Mouse (Mus musculus): ENCODE data around the gene Acbd5. TPM values are rescaled to one million over a fixed set of nuclear protein-coding genes. Genes with fewer than 3 reads are reported as not detected.

Gene Acbd5
- total and polyA plus RNA-seq, 3 experiments, result 10.9 to 15.2 (median 13.9) TPM

- Histone ChIP-seq H3K9ac (ENCODE audit: insufficient read depth, low read depth) (peak within 1 kb of the TSS; percentile 93), H3K4me1 (ENCODE audit: control insufficient read depth in 1 of 2, insufficient read depth in 2 of 2) (peaks cover 7 to 30% of the 10 kb centered on the region in 2 experiments), H3K27me3 (replicated peaks) (no peaks in the 10 kb centered on the region), H3K79me2 (replicated peaks; ENCODE audit: control insufficient read depth, extremely low read depth, insufficient read depth, poor library complexity, severe bottlenecking) (peaks cover 38% of the 10 kb centered on the region), H3K4me3 (replicated peaks in 1 of 3; ENCODE audit: low read depth in 2 of 3, low read length in 2 of 3, poor library complexity in 1 of 3) (peak within 1 kb of the TSS; percentile 97 to 98 (median 98)), H3K9me3 (replicated peaks; ENCODE audit: low read length) (no peaks in the 10 kb centered on the region), H3K36me3 (replicated peaks in 1 of 2; ENCODE audit: control insufficient read depth in 1 of 2, insufficient read depth in 1 of 2, low read length in 1 of 2) (peaks cover 0 to 4% of the 10 kb centered on the region in 2 experiments), H3K27ac (ENCODE audit: insufficient read depth, low read depth) (peak within 1 kb of the TSS; percentile 78), H3K4me2 (ENCODE audit: insufficient read depth, low read depth, poor library complexity, severe bottlenecking) (peak within 1 kb of the TSS; percentile 26; the same call in 1 of the 2 replicates)
- DNase-seq (ENCODE audit: extremely low read depth), result peak; percentile 99
- no peak for TF ChIP-seq ZC3H11A (IDR thresholded peaks at IDR 0.05; ENCODE audit: low read depth, low read length)
- TF ChIP-seq POLR2AphosphoS2 (IDR thresholded peaks at IDR 0.05; ENCODE audit: low read depth, low read length), result peak; percentile 26; the same call in 1 of the 2 replicates
- no peak for TF ChIP-seq CHD1 (IDR thresholded peaks at IDR 0.05; ENCODE audit: low read depth, low read length)
- TF ChIP-seq USF2 (conservative IDR thresholded peaks at IDR 0.05; ENCODE audit: low read depth, low read length), result no peak
- TF ChIP-seq PAX5 (IDR thresholded peaks at IDR 0.05; ENCODE audit: low read length), result no peak
- peak in 1 of 2 experiments; percentile 81; a peak in 2 of 4 replicates for TF ChIP-seq CTCF (conservative IDR thresholded peaks at IDR 0.05 in 1 of 2, IDR thresholded peaks at IDR 0.05 in 1 of 2; ENCODE audit: low read depth in 2 of 2, low read length in 2 of 2)
- TF ChIP-seq EP300 (IDR thresholded peaks at IDR 0.05; ENCODE audit: low read length), result peak; percentile 36; the same call in 1 of the 2 replicates
- peak; percentile 69 for TF ChIP-seq JUND (conservative IDR thresholded peaks at IDR 0.05; ENCODE audit: low read depth, low read length)
- TF ChIP-seq SIN3A (IDR thresholded peaks at IDR 0.05; ENCODE audit: low read length), result peak; percentile 75
- TF ChIP-seq MEF2A (IDR thresholded peaks at IDR 0.05; ENCODE audit: borderline replicate concordance, low read depth, low read length), result peak; percentile 87
- no peak; the same call in 1 of the 2 replicates for TF ChIP-seq GABPA (IDR thresholded peaks at IDR 0.05; ENCODE audit: insufficient replicate concordance, low read depth, low read length)
- TF ChIP-seq E2F4 (IDR thresholded peaks at IDR 0.05; ENCODE audit: insufficient replicate concordance, low read depth, low read length), result 0 out of 2 replicates have a peak, but pooled peaks have one; percentile 58
- peak; percentile 59 for TF ChIP-seq ETS1 (conservative IDR thresholded peaks at IDR 0.05; ENCODE audit: low read depth, low read length)
- no peak for TF ChIP-seq UBTF (IDR thresholded peaks at IDR 0.05; ENCODE audit: low read depth, low read length)
- no peak for TF ChIP-seq USF1 (IDR thresholded peaks at IDR 0.05; ENCODE audit: low read depth, low read length)
- TF ChIP-seq ZKSCAN1 (IDR thresholded peaks at IDR 0.05; ENCODE audit: borderline replicate concordance, low read depth, low read length), result no peak
- TF ChIP-seq MAZ (IDR thresholded peaks at IDR 0.05; ENCODE audit: low read depth, low read length), result peak; percentile 100
- peak; percentile 81 for TF ChIP-seq RAD21 (IDR thresholded peaks at IDR 0.05; ENCODE audit: low read depth, low read length)
- no peak for TF ChIP-seq BHLHE40 (IDR thresholded peaks at IDR 0.05; ENCODE audit: low read depth, low read length)
- 0 out of 2 replicates have a peak, but pooled peaks have one; percentile 5 for TF ChIP-seq JUN (IDR thresholded peaks at IDR 0.05; ENCODE audit: insufficient read depth, low read depth, low read length)
- TF ChIP-seq IRF4 (IDR thresholded peaks at IDR 0.05; ENCODE audit: low read depth, low read length), result peak; percentile 53
- 0 out of 2 replicates have a peak, but pooled peaks have one; percentile 52 for TF ChIP-seq RCOR1 (conservative IDR thresholded peaks at IDR 0.05; ENCODE audit: low read depth, low read length)
- no peak for TF ChIP-seq MAX (IDR thresholded peaks at IDR 0.05; ENCODE audit: low read length)
- TF ChIP-seq ZMIZ1 (IDR thresholded peaks at IDR 0.05; ENCODE audit: low read depth, low read length), result peak; percentile 70
- TF ChIP-seq KAT2A (IDR thresholded peaks at IDR 0.05; ENCODE audit: insufficient replicate concordance, low read length), result peak; percentile 94; the same call in 1 of the 2 replicates
- TF ChIP-seq SMC3 (IDR thresholded peaks at IDR 0.05; ENCODE audit: low read depth, low read length), result peak; percentile 70
- TF ChIP-seq TCF12 (IDR thresholded peaks at IDR 0.05; ENCODE audit: low read depth, low read length), result peak; percentile 56
- 0 out of 2 replicates have a peak, but pooled peaks have one; percentile 28 for TF ChIP-seq TBP (conservative IDR thresholded peaks at IDR 0.05; ENCODE audit: low read depth, low read length)
- peak; percentile 100 for TF ChIP-seq CHD2 (IDR thresholded peaks at IDR 0.05; ENCODE audit: low read length)
- TF ChIP-seq NELFE (IDR thresholded peaks at IDR 0.05; ENCODE audit: low read depth, low read length), result peak; percentile 91
- no peak for TF ChIP-seq MAFK (IDR thresholded peaks at IDR 0.05; ENCODE audit: insufficient replicate concordance, low read length)
- TF ChIP-seq MXI1 (IDR thresholded peaks at IDR 0.05; ENCODE audit: low read depth, low read length), result peak; percentile 57; the same call in 1 of the 2 replicates
- TF ChIP-seq ELF1 (IDR thresholded peaks at IDR 0.05; ENCODE audit: low read depth, low read length), result peak; percentile 89
- peak; percentile 89 for TF ChIP-seq NRF1 (IDR thresholded peaks at IDR 0.05; ENCODE audit: low read depth, low read length)
- TF ChIP-seq ZNF384 (IDR thresholded peaks at IDR 0.05; ENCODE audit: low read depth, low read length), result peak; percentile 96
- peak; percentile 97 for TF ChIP-seq POLR2A (IDR thresholded peaks at IDR 0.05; ENCODE audit: low read depth, low read length)
- TF ChIP-seq HCFC1 (IDR thresholded peaks at IDR 0.05; ENCODE audit: low read depth, low read length), result peak; percentile 99
- TF ChIP-seq MYC (IDR thresholded peaks at IDR 0.05; ENCODE audit: low read depth, low read length), result peak; percentile 48; the same call in 1 of the 2 replicates
- dilution Hi-C loops (cut with MboI; ENCODE audit: extremely low pct_ligation_motif_present, extremely low pct_unique_long_range_greater_than_20kb, low sequenced_read_pairs) (no loop called here), in situ Hi-C loops (cut with MboI; ENCODE audit: low pct_ligation_motif_present, low pct_unique_long_range_greater_than_20kb, low sequenced_read_pairs) (no loop called here)
Observed at GRCm38 (mm10) chr2:23040001-23040646, 27.8 kb upstream of the Acbd5 start, which contains the start of gene Abi1. TSS of gene Abi1 (minus strand) at chr2:23040241.

Measured in CH12.LX (cell line).